Mouse (Mus musculus) adrenal gland, postnatal 36 days (tissue): Measurements from ENCODE around the gene Cd300e. TPM values are rescaled to one million over a fixed set of nuclear protein-coding genes. Genes with fewer than 3 reads are reported as not detected.

Experiments
- DNase-seq, 2 experiments: peaks; one replicate each; pipeline ENCODE4 v3.0.0; 2021; ENCODE audit warnings: mixed read lengths in 1 of 2
- long read RNA-seq, 2 experiments: library from polyadenylated mRNA; stranded (forward); transcript quantifications; one replicate each; pipeline ENCODE4 v2.0.0; 2021; ENCODE audit warnings: borderline sequencing depth in 2 of 2
- total RNA-seq, 2 experiments: library from RNA; stranded (reverse); gene quantifications; 2 replicates each; pipeline ENCODE4 v1.2.3; 2021

Cd300e gene
- total RNA-seq, result under 1 TPM; 0.26 to 0.43 TPM
- long read RNA-seq, experiment 1, partial matches to known transcripts, result 0 of 1 reads
- long read RNA-seq, experiment 1, other reads (novel, unspliced or antisense), result 0 of 1 reads
- long read RNA-seq, experiment 2, result 0 reads

DNA sequence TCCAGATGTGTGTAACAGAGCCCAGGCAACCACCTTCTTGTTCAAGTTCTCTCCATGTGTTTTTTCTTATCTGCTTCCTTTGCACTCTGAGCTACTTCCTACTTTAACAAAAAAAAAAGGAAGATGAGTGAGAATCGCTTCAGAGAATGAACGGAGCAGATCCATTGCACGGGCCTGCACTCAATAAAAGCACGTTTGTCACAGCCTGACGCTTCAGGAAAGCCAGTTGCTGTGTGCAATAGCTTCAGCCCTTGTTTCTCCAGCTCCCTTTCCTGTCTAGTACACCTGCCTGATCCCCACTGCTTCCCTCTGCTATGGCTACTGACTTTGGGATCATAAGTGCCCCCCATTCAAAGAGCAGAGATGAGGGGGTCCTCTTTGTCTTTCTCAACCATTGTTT lies at the start of gene Cd300e:
Gene Cd300e (minus strand): TSS at position 101 of the 400 bp plus-strand sequence.
- DNase-seq, result no peak

DNA sequence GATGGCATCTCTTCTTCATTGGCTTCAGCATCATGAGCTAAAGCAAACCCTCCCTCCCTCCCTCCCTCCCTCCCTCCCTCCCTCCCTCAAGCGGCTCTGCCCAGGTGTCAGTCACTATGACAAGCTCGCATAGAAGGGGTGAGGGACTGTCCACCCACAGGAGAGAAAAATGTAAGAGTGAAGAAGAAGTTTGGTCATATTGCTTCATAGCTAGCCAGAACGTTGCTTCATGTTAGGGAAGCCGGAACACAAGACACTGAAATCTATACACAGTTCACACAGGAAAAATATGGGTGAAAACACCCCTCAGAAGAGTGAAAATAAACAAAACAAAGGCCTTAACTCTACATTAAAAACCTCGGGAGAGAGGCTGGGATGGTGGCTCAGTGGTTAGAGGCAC lies 48.3 kb upstream of the Cd300e start:
- DNase-seq, result no peak

DNA sequence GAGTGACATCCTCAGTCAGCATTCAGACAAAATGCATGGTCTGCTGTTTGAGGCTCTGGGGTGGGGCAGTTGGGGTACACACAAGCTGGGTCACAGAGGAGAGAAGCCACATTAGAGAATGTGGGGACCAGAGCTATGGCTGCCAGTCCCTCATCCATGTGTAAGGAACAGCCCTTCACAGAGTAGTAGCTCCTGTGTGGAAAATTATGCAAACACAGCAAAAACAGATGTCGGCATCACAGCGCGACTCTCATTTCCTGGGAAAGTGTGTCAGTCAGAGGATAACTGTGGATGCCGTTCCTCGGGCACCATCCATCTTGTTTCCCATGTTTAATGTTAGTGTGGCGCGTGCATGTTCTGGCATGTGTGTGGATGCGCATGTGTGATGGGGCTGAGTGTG lies 46.2 kb upstream of the Cd300e start:
- DNase-seq, result no peak

DNA sequence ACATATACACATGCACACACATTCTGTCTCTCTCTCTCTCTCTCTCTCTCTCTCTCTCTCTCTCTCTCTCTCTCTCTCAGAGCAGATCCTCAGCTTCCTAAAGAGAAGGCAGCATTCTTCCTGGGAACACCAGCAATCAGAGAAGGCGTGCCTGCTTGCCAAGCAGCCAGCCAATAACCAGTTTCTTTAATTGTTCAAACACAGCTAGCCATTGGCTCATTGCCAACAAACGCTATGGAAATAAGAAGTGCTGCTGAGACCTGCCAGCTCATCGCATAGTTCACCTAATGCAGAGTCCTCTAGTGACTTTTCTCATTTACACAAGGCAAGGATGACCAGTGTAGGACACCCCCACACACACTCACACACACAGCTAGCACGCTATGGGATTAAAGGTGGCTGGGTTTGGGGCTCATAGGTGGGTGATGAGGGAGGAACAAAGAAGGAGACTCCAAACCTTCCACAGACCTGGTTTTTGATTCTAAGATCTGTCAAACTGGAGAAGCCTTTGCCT lies 45.5 kb upstream of the Cd300e start:
- DNase-seq, result no peak

DNA sequence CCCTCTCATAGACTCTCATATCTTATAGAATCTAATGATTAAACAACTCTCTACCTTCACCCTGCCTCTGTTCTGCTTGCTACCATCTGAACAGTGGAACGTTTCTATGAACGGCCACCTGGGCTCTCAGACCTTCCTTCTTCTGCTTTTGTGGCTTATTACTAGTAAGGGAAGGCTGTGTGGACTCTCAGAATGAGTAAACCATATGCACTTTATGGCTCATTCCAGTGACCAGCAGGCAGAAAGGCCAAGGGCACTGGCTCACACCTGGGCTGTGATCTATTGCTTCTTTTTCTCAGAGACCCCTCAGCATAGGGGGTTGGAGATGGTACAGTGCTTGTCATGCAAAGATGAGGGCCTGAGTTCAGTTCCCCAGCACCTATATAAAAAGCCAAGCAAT lies 44.7 kb upstream of the Cd300e start:
- no peak for DNase-seq

DNA sequence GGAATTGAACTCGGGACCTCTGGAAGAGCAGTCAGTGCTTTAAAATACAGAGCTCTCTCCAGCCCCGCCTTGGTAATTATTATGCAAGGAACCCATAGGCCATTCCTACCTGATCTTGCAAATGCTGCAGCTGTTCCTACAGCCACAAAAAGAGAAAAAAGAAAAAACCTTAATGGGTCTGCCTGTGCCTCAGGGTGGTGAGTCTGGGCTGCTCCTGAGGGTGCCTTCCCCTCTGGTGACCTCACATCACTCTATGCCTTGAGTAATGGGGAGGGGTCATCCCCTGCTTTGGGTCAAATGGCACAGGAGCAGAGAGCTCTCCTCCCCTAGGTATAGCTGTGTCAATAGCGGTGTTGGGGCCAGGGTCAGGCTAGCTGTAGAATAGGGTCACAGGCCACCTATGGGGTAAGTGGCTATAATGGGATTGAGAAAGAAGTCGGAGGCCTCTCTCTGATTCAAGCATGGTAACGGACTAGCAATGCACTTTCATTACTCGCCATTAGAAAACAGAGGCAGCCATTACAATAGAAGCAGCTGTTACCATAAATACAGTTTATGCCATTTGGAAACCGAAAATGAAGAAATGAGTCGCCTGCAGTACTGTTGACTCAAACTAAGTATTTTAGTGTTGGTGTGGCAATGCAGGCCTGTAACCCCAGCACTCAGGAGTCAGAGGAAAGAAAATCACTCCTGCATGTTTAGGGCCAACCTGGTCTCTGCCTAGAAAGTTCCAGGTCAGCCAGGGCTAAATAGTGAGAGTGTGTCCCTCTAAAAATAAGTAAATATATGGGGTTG lies 43.0 kb upstream of the Cd300e start:
- no peak for DNase-seq

DNA sequence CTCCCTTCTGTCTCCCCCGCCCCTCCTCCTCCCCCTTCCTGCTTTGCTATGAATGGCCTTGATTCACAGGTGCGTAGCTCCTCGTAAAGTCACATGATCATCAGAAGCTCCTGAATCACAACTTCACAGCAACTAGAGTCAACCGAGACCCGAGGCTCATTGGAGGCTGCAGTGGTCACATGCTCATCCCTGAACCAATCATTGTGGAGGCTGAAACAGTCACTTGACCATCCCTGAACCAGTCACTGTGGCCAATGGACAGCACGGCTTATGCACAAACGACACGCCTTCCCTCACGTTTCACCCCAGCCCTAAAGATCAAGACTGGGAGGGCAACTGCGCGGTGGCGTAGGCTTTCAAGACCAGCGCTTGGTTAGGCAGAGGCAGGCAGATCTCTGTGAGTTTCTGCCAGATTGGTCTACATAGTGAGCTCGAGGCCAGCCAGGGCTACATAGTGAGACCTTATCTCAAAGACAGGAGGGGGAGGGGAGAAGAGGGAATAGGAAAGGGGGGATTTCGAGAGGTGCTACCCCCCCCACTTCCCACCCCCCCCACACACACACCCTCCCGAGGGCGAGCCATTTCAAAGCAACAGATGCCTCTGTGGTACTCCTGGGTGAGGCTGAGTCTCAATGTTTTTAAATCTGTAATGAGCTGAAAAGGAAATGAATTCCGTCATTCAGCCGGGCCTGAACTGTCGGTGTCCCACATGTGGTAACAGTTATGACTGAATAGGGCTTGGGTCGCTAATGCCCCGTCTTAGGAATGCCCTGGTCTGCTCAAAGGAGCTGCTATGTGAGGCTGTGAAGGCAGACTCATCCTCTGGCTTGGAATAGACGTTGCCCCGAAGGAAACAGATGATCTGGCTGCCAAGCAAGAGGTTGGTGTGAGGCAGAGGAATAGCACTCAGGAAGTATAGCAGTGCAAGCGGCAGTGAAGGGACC lies 41.8 kb upstream of the Cd300e start:
- no peak for DNase-seq

DNA sequence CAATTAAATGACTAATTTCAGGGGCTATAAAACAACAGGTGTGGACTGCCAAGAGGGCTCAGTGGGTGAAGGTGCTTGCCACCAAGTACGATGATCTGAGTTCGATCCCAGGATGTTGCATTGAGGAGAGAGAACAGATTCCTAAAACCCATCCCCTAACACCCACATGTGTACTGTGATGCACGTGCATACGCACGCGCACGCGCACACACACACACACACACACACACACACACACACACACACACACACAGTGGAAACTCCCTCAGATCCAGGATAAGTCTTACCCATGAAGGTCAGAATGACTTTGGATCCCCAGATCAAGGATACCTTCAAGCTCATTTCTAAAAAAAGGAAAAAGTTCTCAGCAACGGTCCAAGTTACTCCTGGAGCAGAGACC lies 40.1 kb upstream of the Cd300e start:
- DNase-seq, result no peak

DNA sequence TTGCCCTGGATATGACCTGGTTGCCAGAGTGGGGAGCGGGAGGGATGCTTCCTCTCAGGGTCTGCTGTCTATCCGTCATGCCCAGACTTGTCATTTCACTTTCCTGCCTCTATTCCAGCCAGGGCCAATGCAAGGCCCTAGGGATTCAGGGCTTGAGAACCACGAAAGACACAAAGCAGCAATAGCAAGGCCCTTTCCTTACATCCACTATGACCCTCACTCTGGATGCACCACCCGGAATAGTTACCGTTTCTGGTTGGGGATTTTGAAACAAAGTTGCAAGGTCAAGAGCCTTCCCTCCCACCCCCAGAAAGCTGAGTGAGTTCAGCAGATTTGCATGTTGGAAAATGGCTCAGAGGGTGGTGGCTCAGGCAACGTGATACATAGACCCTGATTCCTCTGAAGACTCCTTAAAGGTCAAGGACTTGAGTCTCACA lies 39.7 kb upstream of the Cd300e start:
- DNase-seq, result peak in 1 of 2 experiments; percentile 10

DNA sequence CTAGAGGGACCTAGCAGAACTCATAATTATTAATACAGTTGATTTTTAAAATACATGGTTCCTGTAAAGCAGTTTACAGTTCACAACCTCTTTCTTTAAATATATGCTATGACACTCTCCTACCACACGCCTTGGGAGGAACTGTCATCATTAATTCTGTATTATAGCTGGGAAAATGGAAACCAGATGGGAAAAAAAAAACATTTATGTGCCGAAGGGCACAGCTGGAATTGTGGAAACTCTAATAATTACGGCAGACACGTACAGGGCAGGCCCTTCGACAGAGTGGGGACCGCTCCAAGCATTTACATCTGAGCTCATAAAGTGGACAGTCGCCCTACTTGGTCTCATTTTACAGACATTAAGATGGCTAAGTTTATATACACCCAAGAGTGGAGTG lies 38.8 kb upstream of the Cd300e start:
- DNase-seq, result no peak

DNA sequence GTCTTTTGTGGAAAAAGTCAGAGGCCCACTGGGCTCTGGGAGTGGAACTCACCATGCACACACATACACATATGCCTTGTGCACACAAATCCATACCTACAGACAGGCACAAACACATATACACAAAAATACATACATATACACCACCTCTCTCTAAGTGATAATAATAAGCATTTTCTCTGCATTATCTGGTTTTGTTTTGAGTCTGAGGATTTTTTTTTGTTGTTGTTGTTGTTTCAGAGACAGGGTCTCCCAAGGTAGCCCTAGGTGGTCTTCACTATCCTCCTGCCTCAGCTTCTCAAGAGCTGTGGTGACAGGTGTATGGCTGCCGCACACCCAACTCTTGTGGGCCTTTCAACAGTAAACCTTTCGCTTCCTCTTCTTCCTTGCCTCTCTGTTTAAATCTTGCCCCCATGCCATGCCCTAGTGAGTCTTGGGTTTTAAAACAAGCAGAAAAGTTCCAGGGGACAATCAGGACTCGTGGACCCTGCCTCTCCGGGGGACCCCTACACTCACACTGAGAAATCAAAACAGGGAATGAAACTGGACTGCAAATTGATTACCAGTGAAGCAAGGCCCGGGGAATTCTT lies 38.1 kb upstream of the Cd300e start:
- no peak for DNase-seq

DNA sequence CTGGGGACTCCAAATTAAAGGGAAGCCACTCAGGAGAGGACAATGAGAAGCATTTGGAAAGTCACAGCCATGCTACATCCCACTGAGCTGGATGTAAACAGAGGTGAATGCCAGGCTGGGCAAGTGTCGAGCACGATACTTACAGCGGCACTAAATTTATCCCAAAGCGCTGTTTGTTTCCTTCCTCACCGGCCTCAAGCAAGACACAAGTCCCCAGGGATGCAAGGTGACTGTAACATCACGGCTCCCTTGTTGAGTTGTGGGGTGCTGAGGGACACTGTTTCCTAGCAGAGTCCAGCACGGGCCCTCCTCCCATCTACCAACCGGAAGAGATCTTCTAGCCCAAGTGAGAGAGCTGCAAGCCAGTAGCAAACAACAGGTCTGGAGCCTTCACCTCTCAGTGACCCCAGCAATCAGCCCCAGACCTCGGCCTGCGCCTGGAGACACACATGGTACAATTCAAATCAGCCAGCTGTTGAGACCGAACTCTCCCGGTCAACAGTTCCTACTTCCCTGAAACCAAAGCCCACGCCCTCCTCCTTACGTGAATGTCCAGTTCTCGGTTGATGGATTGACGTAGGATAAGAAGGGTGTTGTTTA lies 37.4 kb upstream of the Cd300e start:
- no peak for DNase-seq

DNA sequence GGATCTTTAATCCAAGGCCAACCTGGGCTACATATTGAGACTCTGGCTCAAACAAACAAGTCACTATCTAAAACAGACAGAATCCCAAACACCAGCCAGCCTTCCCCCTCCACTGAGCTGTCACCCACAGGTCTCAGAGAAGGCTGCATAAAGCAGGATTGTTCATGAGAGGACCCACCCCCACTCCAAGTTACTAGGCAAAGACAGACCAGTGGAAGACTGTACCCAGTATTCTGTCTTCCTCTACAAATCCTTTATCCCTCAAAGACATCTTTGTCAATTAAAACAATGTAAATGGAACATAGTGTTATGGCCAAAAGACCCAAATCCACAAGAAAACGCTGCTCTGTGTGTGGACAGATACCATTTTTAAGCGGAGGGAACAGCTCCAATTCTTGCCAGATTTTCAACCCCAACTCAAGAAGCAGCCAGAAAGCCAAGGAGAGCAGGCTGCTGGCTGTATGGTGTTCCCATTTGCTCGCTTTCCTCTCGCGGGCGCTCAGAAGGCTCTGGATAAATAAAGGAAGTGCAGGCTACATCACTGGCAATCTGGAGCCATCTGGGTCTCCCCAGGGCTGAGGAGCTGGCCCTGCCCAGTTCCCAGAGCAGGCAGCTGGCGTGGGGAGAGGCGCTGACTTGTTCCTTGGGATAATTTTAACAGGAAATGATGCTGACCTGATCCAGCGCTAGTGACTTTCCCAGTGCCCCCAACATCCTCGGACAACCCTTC lies 36.4 kb upstream of the Cd300e start:
- DNase-seq, result no peak

DNA sequence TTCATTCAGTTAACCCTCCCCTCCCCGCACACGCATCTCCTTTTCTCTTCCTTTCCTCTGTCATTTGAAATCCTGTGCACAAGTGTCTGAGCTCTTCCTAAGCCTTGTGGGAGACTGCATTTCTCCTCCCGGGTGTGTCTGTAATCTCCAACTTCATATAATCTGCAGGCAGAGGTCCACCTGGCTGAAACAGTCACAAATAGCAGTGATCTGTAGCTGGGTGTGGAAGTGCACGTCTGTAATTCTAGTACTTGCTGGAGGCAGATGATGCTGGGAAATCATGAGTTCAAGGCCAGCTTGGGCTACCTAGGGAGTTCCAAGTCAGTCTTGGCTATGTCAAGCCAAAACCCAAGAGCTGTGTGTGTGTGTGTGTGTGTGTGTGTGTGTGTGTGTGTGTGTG lies 30.2 kb upstream of the Cd300e start:
- DNase-seq, result no peak

DNA sequence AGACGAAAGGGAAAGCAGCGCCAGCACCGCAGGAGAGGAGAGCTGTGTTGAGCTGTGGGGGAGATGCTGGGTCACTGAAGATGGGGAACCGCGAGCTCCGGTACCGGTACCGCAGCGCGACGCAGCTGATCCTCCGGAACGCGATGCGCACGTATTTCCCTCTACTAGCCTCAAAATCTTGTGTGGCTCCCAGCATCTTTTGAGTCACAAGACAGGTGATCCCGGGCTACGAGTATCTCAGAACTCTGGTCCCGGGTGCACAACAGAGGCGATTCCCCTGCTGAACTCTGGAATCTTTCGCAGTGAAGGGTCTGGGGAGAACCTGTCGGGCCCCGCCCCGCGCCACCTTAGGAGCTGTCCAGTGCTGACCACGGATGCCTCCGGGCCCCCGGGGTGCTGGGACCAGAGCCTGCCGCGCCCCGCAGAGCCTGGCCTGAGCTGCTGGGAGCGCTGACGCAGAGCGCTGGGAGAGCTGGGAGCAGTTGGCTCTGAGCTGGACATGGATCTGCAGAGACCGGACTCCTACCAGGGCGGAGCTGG lies 29.5 kb upstream of the Cd300e start, which contains the start of gene Rab37:
Gene Rab37 (plus strand): TSS at position 70 of the 540 bp plus-strand sequence.
- DNase-seq, result peak; percentile 38 to 57

DNA sequence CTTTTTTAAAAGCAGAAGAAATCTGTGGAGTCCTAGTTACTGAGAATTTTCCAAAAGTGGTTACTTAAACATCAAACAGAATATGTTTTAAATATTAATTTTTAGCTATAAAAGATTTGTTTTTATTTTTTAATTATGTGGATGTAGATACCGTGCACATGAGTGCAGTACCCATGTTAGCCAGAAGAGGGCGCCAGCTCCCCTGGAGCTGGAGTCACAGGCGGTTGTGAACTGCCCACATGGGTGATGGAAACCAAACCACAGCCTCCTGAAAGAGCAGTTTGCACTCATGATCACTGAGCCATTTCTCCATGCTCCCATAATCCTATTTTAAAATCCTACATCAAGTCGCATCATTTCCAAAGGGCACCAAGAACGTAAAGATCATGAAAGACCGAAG lies 27.9 kb upstream of the Cd300e start:
- no peak for DNase-seq

DNA sequence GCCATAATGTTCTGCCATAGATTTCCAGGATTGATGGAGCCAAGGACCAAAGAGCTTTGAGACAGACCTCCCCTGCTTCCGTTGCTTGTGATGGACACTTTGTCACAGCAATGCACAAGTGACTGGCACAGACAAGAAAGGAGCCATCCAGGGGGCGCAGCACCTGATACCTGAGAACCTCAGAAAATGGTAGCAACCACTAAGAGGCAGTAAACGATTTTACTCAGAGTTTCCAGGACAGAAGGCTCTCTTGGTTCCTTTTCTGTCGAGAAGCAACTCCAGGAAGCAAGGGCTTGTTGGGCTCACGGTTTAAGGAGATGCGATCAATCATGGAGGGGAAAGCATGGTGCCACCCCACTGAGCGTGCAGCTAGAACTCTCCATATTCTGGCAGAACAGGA lies 24.2 kb upstream of the Cd300e start:
- DNase-seq, result no peak

DNA sequence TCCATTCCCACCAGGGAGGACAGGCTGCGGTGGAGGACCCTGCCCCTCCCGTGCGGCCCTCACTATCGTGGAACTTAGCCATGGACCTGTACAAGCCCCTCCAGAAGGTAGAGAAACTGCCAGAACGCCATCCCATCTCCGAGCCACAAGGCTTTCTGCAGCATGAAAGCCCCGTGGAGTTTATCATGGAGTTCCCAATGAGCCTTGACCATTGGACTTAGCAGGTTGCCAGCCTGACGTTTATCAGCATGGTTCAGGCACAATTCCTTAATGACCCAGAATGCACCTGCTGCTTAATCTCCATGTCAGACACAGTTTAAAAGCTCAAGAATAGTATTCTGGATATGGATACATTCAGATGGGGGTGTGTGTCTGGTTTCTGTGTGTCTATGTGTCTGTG lies 23.1 kb upstream of the Cd300e start:
- DNase-seq, result no peak

DNA sequence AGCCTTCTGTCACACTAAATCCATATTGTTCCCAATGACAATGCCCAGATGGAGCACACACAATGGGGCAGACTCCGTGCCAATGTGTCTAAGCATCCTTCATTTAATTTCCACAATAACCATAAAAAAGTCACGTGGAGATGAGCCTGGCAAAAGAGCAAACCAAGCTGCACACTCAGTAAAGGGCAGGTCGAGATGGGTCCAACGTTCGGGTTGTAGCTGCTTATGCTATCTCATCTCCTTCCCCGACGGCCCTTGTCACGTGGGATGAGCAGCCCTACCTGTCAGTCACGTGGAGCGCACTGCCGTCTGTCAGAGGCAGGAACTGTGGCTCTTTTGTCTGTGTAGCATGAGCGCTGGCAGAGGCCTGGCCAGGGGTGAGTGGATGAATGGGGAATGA lies 22.6 kb upstream of the Cd300e start:
- DNase-seq, result no peak

DNA sequence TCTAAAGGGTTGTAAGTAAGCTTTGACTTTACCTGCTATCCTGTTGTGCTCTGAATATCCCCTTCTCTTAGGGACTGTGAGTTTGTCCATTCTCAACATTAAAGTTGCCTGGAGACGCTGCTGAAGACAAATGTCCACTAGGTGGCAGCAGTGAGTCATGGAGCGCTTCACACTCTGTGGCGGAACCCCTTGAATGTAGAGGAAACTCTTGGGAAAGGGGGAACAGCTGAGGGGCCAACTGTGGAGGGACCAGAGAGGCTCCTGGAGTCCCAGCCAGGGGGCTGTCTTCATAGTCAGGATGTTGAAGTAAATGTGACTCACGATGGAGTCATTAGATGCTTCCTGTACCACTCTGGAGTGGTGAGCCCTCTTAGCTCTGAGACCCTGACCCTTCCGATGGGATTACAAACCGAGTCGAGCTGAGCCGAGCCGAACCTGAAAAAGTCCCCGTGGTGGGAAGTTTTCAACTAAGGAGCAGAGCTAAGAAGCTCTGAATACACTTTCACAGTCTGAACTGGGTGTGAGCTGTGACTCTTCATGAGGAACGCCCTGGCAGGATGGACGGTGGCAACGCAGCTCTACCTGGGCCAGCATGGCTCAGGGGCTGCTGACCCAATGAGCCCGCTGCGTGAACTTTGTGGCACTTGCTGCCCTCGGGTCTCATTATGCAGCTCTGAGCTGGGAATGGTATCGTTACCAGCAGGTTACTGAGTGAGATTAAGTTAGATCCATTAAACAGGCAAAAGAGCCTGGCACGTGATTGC lies 21.6 kb upstream of the Cd300e start:
- DNase-seq, result peak; percentile 68 to 79
